Mouse (Mus musculus) cerebellum, postnatal 14 days (tissue): Measurements from ENCODE around the gene Tmsb15b1.
A peak's percentile ranks its signal among the peaks of the same experiment; 100 is the strongest.
"Not testable (repeated sequence)": the region's sequence is repeated elsewhere in the genome, so short reads cannot be mapped to it uniquely, and the experiment has no call there.

Source experiments
- DNase-seq, 2 experiments: peaks; one replicate each; pipeline ENCODE4 v3.0.0; 2021; ENCODE audit warnings: mixed read lengths in 2 of 2

The Tmsb15b1 gene

DNA sequence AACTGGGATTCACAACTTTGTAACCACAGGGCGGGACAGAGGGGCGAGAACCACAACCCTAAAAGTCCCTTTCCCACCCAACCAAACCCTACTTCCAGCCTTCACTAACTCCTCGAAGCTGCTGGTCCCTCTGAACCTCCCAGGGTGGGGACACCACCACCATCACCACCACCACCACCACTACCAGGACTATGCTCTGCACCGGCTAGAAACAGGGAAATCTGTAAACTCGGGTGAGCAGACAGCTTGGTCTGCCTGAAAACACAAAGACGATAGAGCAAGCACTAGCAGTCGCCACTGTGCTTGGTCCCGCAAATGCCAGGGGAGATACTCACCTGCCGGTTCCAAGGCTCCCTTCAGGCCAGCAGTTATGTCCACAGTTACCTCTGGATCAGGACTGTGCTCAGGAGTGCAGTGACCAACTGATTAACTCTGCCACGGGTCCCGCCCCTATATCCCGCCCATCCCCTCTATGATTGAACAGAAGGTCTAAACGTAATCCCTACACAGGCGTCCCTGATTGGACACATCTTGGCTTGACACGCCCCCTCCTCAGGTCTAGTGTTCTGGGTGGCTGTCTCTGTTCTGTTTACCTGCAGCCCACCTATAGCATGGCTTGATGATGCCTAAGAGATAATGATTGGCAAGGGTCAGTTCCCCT, at the start of gene Tmsb15b1, which contains the start of gene Tmsb15l:
Gene Tmsb15b1 (minus strand): TSS at position 451 of the 661 bp plus-strand sequence.
Gene Tmsb15l (minus strand): TSS at position 446 of the 661 bp plus-strand sequence.
- DNase-seq = peak; percentile 61 to 80

- peak; percentile 74 to 87 for DNase-seq
Measured at GRCm38 (mm10) chrX:137019310-137019709, 42.6 kb upstream of the Tmsb15b1 start.

GRCm38 (mm10) chrX:137017668-137018067, 41.0 kb upstream of the Tmsb15b1 start:
- DNase-seq = no peak

GRCm38 (mm10) chrX:137015099-137015709, 38.5 kb upstream of the Tmsb15b1 start:
- peak; percentile 69 to 72 for DNase-seq

GRCm38 (mm10) chrX:136996256-136996655, 19.6 kb upstream of the Tmsb15b1 start:
- DNase-seq = no peak

GRCm38 (mm10) chrX:136993641-136994040, 17.0 kb upstream of the Tmsb15b1 start:
- peak; percentile 49 to 66 for DNase-seq

DNA sequence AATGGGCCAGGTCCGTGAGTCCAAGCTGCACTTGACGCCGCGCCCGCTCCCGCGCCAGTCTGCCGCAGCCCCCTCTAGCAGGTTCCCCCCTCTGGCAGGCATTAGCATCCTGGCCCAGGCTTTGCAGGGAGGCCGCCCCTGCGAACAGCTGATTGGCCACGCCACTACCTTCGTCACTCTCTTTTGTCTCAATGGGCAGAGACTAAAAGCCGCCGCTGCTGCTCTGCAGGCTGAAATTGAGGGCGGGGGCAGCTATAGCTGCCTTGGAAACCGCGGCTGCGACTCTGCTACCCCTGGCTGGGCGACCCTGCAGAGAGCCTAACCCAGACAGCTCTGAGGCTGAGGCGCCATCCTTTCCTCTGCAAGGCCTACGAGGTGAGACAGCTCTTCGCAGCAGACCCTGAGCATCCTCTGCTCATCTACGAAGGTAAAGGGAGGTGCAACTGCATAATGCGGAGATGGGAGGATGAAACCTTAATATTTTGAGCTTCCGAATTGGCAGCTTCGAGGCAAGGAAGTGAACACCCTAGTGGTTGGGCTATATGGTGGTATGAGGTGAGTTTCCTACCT, 16.4 kb upstream of the Tmsb15b1 start, which contains the start of gene Zcchc18:
Gene Zcchc18 (plus strand): TSS at position 178 of the 570 bp plus-strand sequence.
- DNase-seq = peak; percentile 86 to 87

DNA sequence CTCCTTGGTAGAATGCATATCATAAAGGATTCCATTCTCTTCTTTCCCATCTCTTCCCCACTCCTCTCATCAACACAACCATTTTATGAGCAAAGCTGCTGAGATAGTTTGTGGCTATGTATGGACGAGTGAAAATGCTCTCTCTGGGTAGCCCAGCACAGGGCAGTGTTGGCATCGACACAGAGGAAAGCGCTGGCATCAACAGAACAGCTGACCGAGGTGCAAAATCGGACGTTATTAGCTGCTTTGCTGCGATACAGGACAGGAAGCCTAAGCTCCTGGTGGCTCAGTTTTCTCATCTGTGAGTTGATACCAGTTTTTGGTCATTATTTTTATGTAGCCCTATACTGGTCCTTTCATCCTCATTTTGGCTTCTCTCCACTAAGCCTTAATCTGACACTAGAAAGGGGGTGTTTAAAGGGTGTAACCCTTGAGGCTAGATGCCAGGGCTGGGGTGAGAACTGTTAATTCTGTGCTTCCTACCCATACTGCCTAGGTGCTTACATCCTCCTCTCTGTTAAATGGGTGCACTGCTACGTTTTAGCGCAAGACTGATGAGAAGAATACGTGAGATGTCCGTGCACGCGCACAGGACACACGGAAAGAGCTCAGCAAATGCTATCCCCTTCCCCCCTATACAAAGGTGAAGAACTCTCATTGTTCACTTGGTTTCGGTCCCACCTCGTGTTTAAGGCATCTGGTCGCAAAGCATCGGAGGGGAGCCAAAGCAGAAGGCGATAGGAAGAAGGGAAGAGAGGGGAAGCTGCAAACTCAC, 15.7 kb upstream of the Tmsb15b1 start:
- DNase-seq = peak; percentile 47 to 54

DNA sequence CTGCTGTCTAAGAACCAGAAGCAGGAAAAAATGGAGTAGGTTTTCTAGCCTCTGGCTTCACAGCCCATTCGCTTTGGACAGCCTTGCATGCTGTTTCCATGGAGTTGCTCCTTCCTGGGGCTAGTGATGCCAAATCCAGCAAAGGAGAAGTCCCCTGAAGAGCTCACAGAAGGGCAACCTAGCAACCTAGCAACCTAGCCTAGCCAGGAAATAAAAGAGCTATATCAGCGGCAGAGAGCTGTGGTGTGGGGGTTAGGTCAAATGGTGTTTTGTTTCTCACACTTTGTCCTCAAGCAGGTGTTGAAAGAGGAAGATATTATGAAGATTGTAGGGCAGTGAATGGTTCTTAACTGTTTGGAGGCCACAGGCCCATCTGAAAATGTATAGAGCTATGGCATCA, 14.6 kb upstream of the Tmsb15b1 start:
- peak; percentile 12 to 16 for DNase-seq

DNA sequence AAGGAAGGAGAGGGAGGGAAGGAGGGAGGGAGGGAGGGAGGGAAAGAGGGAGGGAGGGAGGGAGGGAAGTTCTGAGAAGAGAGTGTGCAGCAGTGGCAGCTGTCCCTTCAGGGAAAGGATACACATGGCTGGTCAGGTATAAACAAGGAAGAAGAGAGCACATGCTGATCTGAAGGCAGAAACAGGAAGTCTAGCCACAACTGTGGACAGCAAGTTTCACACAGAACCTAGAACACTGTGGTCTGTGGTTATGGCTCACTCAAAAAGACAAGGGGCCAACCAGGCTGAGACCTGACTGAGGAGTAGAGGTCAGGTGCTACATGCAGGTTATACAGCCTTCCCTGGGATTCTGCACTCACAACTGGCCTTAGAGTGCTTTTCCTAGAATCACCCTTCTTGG, 9.4 kb upstream of the Tmsb15b1 start:
- DNase-seq = no peak

DNA sequence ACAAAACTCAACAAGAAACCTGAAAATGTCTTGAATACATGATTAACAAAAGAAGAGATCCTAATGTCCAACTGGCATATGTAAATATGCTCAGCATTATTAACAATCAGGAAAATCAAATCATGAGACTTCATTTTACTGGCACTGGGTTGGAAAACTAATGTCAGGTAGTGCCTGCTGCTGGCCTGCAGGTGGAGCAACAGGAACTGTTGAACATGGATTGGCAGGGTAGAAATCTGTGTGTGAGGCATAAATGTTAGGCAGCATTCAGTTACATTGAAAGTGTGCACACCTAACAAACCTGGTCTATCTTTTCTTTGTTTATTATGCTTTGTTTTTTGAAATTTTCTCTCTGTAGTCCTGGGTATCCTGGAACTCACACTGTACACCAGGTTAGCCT, 1.9 kb upstream of the Tmsb15b1 start:
- peak; percentile 22 to 41 for DNase-seq

- not testable (repeated sequence) for DNase-seq
Measured at GRCm38 (mm10) chrX:136975397-136975796, 1.3 kb downstream of the Tmsb15b1 start, which contains the start of gene Tmsb15b2. Gene Tmsb15b2 (minus strand): TSS chrX:136975497.

DNA sequence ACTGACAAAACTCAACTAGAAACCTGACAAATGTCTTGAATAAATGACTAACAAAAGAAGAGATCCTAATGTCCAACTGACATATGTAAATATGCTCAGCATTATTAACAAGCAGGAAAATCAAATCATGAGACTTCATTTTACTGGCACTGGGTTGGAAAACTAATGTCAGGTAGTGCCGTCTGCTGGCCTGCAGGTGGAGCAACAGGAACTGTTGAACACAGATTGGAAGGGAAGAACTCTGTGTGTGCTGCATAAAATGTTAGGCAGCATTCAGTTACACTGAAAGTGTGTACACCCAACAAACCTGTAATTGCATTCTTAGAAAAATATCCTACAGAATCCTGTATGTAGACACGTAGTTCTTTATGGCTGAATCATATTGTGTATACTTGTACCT, 17.0 kb downstream of the Tmsb15b1 start:
- DNase-seq = peak; percentile 40 to 49

DNA sequence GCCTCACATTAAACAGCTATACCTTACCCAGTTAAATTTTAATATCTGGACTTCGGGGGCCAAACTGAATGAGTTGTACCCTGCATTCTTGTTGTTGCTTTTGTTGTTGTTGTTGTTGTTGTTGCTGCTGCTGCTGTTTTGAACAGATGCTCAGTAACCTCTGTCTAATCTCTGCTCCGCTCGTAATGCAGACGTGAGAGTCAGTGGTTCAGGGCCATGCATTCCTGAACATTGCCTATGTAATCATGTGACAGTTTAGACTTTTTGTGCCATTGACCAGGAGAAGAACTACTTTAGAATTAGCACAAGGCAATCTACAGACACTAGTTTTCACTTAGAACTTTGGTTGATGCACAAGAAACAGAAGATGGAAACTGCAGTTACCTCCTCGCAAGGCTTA, 18.4 kb downstream of the Tmsb15b1 start:
- DNase-seq = not testable (repeated sequence)

DNA sequence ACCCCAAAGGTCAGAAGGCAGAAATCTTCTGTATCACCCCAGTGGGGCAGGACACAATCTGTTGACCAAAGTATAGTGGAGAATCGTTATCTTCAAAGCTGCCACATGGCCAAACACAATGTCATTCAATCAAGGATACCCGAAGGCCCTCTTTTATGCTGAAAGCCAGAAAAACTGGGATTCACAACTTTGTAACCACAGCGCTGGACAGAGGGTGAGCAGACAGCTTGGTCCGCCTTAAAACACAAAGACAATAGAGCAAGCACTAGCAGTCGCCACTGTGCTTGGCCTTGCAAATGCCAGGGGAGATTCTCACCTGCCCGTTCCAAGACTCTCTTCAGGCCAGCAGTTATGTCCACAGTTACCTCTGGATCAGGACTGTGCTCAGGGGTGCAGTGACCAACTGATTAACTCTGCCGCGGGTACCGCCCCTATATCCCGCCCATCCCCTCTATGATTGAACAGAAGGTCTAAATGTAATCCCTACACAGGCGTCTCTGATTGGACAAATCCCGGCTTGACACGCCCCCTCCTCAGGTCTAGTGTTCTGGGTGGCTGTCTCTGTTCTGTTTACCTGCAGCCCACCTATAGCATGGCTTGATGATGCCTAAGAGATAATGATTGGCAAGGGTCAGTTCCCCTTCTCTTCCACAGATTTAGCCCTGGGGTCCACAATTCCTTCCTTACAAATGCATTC, 18.9 kb downstream of the Tmsb15b1 start:
- DNase-seq = peak; percentile 85 to 93

DNA sequence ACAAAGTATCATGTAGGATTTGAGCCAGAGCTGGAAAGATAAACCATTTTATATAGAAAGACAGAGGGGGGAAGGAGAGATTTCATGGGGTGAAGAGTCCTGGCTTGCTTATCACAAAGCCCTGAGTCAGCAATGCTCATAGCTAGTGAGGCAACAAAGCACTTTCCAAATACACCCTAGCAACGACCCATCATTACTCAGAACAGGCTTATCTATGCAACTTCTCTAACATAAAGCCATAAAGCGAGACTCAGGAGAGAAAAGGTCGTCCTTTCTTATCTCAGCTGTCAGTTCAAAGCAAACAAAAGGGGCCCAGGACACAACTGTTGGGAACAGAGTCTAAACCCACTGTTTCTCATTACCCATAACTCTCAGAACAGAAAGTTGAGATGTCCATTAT, 38.7 kb downstream of the Tmsb15b1 start:
- no peak for DNase-seq

DNA sequence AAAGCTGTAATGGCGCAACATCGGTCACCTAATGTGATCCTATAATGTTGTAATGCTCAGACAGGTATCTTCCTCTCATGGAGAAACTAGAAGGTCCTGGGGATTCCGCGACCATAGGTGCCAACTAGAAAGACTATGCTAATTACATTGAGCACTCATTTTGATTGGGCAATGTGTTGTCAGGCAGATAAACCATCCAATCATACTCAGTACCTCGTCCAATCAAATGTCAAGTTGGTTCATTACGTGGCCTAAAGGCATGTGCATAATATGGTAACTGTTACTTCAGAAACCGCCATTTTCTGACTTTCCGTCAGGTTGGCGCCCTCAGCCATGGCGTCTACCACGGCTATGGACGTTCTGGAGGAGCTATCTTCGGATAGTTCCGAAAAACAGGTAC, 49.6 kb downstream of the Tmsb15b1 start, which contains the start of gene H2bfm:
Gene H2bfm (plus strand): TSS at position 295 of the 400 bp plus-strand sequence.
- DNase-seq = no peak

DNA sequence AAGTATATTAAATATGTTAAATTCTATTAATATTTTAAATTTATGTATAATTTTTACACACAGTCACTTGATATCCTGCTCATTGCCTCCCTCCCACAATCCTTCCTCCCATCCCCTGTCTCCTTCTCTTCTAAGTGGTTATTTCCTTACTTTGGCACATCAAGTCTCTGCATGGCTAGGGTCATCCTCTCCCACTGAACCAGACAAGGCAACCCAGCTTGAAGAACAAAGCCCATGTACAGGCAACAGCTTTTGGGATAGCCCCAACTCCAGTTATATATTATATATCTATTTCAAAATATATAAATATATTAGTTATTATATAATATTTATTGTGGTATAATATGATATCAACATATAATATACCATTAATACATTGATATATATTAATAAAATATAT, 50.8 kb downstream of the Tmsb15b1 start:
- DNase-seq = no peak
